8 mouse cellular contexts compared by ENCODE assay signal in genomic region chr10:75036883-75037379, GRCm38 (mm10). TPM values are rescaled to one million over a fixed set of nuclear protein-coding genes. Genes with fewer than 3 reads are reported as not detected.
DNase-seq lines count a peak whose midpoint lies in the region; ATAC-seq and TF ChIP-seq lines count a peak whose summit lies in the region.

Gene Rab36 (plus strand): TSS chr10:75037058.

- peak; percentile 98 for ATAC-seq in Patski
- peak; percentile 93 for ATAC-seq in hindbrain, embryonic 15.5 days (ENCODE audit: low FRiP score, low read depth)

- in situ Hi-C loops in Patski (cut with MboI; ENCODE audit: low pct_unique_long_range_greater_than_20kb): no loop called here

- H3K4me3 ChIP-seq in hindbrain, embryonic 15.5 days: peak within 1 kb of the TSS; percentile 46

- H3K9ac ChIP-seq in hindbrain, embryonic 15.5 days: peak within 1 kb of the TSS; percentile 52

- H3K4me1 ChIP-seq in hindbrain, embryonic 15.5 days (replicated peaks): peaks cover 40% of the 10 kb centered on the region

- H3K9me3 ChIP-seq in hindbrain, embryonic 15.5 days: no peaks in the 10 kb centered on the region

- peak within 1 kb of the TSS; percentile 64 for H3K4me2 ChIP-seq in hindbrain, embryonic 15.5 days

- H3K27ac ChIP-seq in hindbrain, embryonic 15.5 days (replicated peaks): peak within 1 kb of the TSS; percentile 82

- no peaks in the 10 kb centered on the region for H3K27me3 ChIP-seq in Patski
- H3K27me3 ChIP-seq in hindbrain, embryonic 15.5 days: no peaks in the 10 kb centered on the region

- TF ChIP-seq CTCF in Patski (IDR thresholded peaks at IDR 0.05): no peak

- peak; percentile 77 for DNase-seq in Patski (ENCODE audit: low read depth, low spot score)
- peak; percentile 99 to 100 for DNase-seq in cerebellum, postnatal 10 days
- DNase-seq in frontal cortex, postnatal 36 days (ENCODE audit: low spot score in 2 of 2): peak; percentile 93 to 95
- DNase-seq in left cerebral cortex, adult 11 months (ENCODE audit: low spot score): peak; percentile 87
- peak; percentile 93 for DNase-seq in lung, postnatal 36 days
- DNase-seq in retina, postnatal 1 day: peak; percentile 99
- peak; percentile 78 for DNase-seq in thymus, postnatal 4 days

- WGBS in hindbrain, embryonic 15.5 days: under 1% methylated on average over 36 of the region's 36 CpGs

- POLR2A ChIA-PET in Patski (lab: Charles Lee): no interaction called here

- CTCF ChIA-PET in Patski (lab: Charles Lee): interaction anchor here (1.1 to 1.3 kb wide), 2 partner anchors 70 to 119 kb away, joined by 3 to 4 read pairs; partner anchors contain the start of gene Gnaz

- no peaks in the 10 kb centered on the region for H3K36me3 ChIP-seq in hindbrain, embryonic 15.5 days

RNA-seq across cellular contexts. Expression of gene Rab36, which starts in this region (rescaled TPM):
- polyA plus RNA-seq in Patski (2021): 16.3 TPM
- polyA plus RNA-seq in hindbrain, embryonic 15.5 days (2015; fragmentation: Nextera tagmentation; extraction: Ambion mirVana): 17.3 and 21.7 TPM in 2 replicates

Comparison
In these comparisons a context has a peak if more than half of its experiments do, and no peak if none do; other contexts are left out.
1. Peak in every context shown above with its lines: DNase-seq, ATAC-seq, H3K4me3 ChIP-seq and H3K27ac ChIP-seq.